Mouse (Mus musculus): ENCODE measurements around the gene Adcy10. TPM values are rescaled to one million over a fixed set of nuclear protein-coding genes. Genes with fewer than 3 reads are reported as not detected.

Gene Adcy10
- polyA plus RNA-seq (2021; fragmentation: Nextera tagmentation) = 0.22 and 0.40 TPM in 2 replicates
- long read RNA-seq, experiment 1 = 0 reads
- long read RNA-seq, experiment 2 = 0 reads

DNA sequence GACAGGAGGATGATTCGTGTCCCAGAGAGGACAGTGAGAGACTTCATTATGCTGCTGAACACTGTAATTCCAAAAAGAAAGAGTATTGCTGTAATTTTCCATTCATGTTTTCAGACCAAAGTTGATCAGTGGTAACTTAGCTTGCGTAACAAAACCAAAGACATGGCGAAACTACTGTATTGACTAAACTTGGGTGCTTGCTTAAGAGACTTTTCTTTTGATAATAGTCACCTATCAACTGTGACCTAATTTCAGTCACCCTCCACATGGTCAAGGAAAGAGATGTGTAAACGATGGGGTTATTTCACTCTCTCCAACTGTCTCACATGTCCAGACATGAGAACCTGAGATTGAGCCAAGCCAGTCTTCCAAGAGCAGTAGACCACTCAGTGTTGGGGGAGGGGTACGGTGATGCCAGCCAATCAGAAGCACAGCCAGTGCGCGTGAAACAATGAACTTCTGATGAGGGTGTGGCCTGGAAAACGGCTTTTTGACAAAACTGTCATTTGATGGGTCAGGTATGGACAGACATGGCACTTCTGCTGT lies at the start of gene Adcy10:
Gene Adcy10, plus strand, starts transcription at position 496 of the 546 bp plus-strand sequence.

DNA sequence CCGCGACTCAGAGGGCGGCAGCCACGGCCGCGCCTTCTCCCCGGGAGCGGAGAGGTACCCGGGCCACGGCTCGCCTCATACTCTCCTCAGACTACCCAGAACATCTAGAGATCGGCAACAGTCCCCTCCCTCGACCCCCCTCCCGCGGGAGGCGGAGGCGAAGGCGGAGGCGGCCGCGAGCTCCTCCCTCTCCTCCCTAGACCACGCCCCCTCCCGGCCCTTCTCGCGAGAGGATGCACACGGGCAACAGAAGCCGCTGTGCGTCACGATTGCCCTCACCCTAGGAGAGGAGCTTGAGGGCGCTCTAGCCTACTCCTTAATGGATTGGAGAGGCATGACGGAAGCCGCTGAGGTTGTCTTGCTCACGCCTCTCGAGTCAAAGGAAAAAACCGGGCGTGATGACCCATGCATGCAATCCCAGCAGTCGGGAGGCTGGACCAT lies 24.6 kb upstream of the Adcy10 start, which contains the start of the genes Dcaf6 and Mpc2:
Gene Dcaf6, minus strand, starts transcription at position 116 of the 441 bp plus-strand sequence.
Gene Mpc2, plus strand, starts transcription at position 278 of the 441 bp plus-strand sequence.

Other genes starting within 250 kb of the Adcy10 start
- 76.6 and 108 TPM in 2 replicates for gene Tiprl, start 248.2 kb upstream of the Adcy10 start, polyA plus RNA-seq (2021; fragmentation: Nextera tagmentation)
- 0.25 TPM in 2 replicates for gene Gpr161, start 189.4 kb upstream of the Adcy10 start, polyA plus RNA-seq (2021; fragmentation: Nextera tagmentation)
- 20.1 and 20.7 TPM in 2 replicates for gene Dcaf6, start 24.7 kb upstream of the Adcy10 start, polyA plus RNA-seq (2021; fragmentation: Nextera tagmentation)
- gene Mpc2, start 24.5 kb upstream of the Adcy10 start, polyA plus RNA-seq (2021; fragmentation: Nextera tagmentation) = 466 and 488 TPM in 2 replicates
- 16.0 and 20.8 TPM in 2 replicates for gene Mpzl1, start 149.4 kb downstream of the Adcy10 start, polyA plus RNA-seq (2021; fragmentation: Nextera tagmentation)
- gene Rcsd1, start 224.6 kb downstream of the Adcy10 start, polyA plus RNA-seq (2021; fragmentation: Nextera tagmentation) = 2.5 and 3.5 TPM in 2 replicates

Measured in left cerebral cortex, adult 6 months (tissue).